Mouse (Mus musculus): ENCODE measurements around the gene C2cd5. TPM values are rescaled to one million over a fixed set of nuclear protein-coding genes. Genes with fewer than 3 reads are reported as not detected.
A peak's percentile ranks its signal among the peaks of the same experiment; 100 is the strongest.

Gene C2cd5
- polyA plus RNA-seq, 1 experiment from 2014 or later: 51.4 TPM

- 93% methylated on average over 7 of the region's 7 CpGs for WGBS
- Histone ChIP-seq H3K36me3 (replicated peaks) (no peaks in the 10 kb centered on the region), H3K27ac (no peak overlapping the region), H3K27me3 (replicated peaks) (no peaks in the 10 kb centered on the region), H3K9ac (no peak overlapping the region), H3K4me2 (no peak overlapping the region), H3K9me3 (no peaks in the 10 kb centered on the region), H3K4me3 (no peak overlapping the region), H3K4me1 (no peaks in the 10 kb centered on the region)
- no peak for ATAC-seq (replicated peaks)
These were observed 10.4 kb upstream of the C2cd5 start for GRCm38 (mm10) chr6:143110371-143110770.

- Histone ChIP-seq H3K4me1 (no peaks in the 10 kb centered on the region), H3K27ac (no peak overlapping the region), H3K9ac (no peak overlapping the region), H3K27me3 (replicated peaks) (no peaks in the 10 kb centered on the region), H3K4me3 (no peak overlapping the region), H3K36me3 (replicated peaks) (no peaks in the 10 kb centered on the region), H3K9me3 (no peaks in the 10 kb centered on the region), H3K4me2 (no peak overlapping the region)
- no peak for ATAC-seq (replicated peaks)
- 79% methylated on average over 16 of the region's 16 CpGs for WGBS
These were observed 9.8 kb upstream of the C2cd5 start for GRCm38 (mm10) chr6:143109622-143110218.

- ATAC-seq (replicated peaks): no peak
- no peak overlapping the region for H3K4me2 ChIP-seq
- H3K27ac ChIP-seq: no peak overlapping the region
- no peaks in the 10 kb centered on the region for H3K27me3 ChIP-seq (replicated peaks)
- no peak overlapping the region for H3K4me3 ChIP-seq
- no peaks in the 10 kb centered on the region for H3K4me1 ChIP-seq
- no peaks in the 10 kb centered on the region for H3K36me3 ChIP-seq (replicated peaks)
- H3K9me3 ChIP-seq: no peaks in the 10 kb centered on the region
- H3K9ac ChIP-seq: no peak overlapping the region
- 82% methylated on average over 13 of the region's 13 CpGs for WGBS
These were observed 8.1 kb upstream of the C2cd5 start for GRCm38 (mm10) chr6:143108031-143108430.

- Histone ChIP-seq H3K27ac (no peak overlapping the region), H3K36me3 (replicated peaks) (no peaks in the 10 kb centered on the region), H3K4me1 (no peaks in the 10 kb centered on the region), H3K4me2 (no peak overlapping the region), H3K9me3 (no peaks in the 10 kb centered on the region), H3K27me3 (replicated peaks) (no peaks in the 10 kb centered on the region), H3K4me3 (no peak overlapping the region), H3K9ac (no peak overlapping the region)
- no peak for ATAC-seq (replicated peaks)
- 94% methylated on average over 4 of the region's 4 CpGs for WGBS
These were observed 7.7 kb upstream of the C2cd5 start for GRCm38 (mm10) chr6:143107611-143108010.

- WGBS: 82% methylated on average over 3 of the region's 3 CpGs
These were observed 5.8 kb upstream of the C2cd5 start for GRCm38 (mm10) chr6:143105766-143106165.

GRCm38 (mm10) chr6:143103981-143104680, 4.2 kb upstream of the C2cd5 start:
- Histone ChIP-seq H3K4me3 (no peak overlapping the region), H3K36me3 (replicated peaks) (no peaks in the 10 kb centered on the region), H3K9ac (no peak overlapping the region), H3K27me3 (replicated peaks) (no peaks in the 10 kb centered on the region), H3K27ac (no peak overlapping the region), H3K4me2 (no peak overlapping the region), H3K9me3 (no peaks in the 10 kb centered on the region), H3K4me1 (no peaks in the 10 kb centered on the region)
- WGBS: 66% methylated on average over 7 of the region's 7 CpGs
- ATAC-seq (replicated peaks): no peak

More at GRCm38 (mm10) chr6:143105766-143106165, 5.8 kb upstream of the C2cd5 start:
- ATAC-seq (replicated peaks): no peak
- H3K27me3 ChIP-seq (replicated peaks): no peaks in the 10 kb centered on the region
- no peaks in the 10 kb centered on the region for H3K9me3 ChIP-seq
- H3K4me3 ChIP-seq: no peak overlapping the region
- H3K9ac ChIP-seq: no peak overlapping the region
- H3K4me1 ChIP-seq: no peaks in the 10 kb centered on the region
- H3K27ac ChIP-seq: no peak overlapping the region
- H3K36me3 ChIP-seq (replicated peaks): no peaks in the 10 kb centered on the region
- H3K4me2 ChIP-seq: no peak overlapping the region

GRCm38 (mm10) chr6:143100478-143101115, 656 bp upstream of the C2cd5 start:
- H3K9ac ChIP-seq: peak overlapping the region; percentile 89
- ATAC-seq (replicated peaks): no peak
- H3K4me3 ChIP-seq: peak overlapping the region; percentile 90
- peak overlapping the region; percentile 75 for H3K4me2 ChIP-seq
- H3K27ac ChIP-seq: peak overlapping the region; percentile 99
- H3K27me3 ChIP-seq (replicated peaks): no peaks in the 10 kb centered on the region
- peaks cover 18% of the 10 kb centered on the region for H3K4me1 ChIP-seq
- WGBS: 56% methylated on average over 8 of the region's 8 CpGs
- H3K9me3 ChIP-seq: no peaks in the 10 kb centered on the region
- H3K36me3 ChIP-seq (replicated peaks): no peaks in the 10 kb centered on the region

- Histone ChIP-seq H3K4me1 (peaks cover 28% of the 10 kb centered on the region), H3K36me3 (replicated peaks) (no peaks in the 10 kb centered on the region), H3K9ac (peak overlapping the region; percentile 89), H3K27ac (peak overlapping the region; percentile 99), H3K27me3 (replicated peaks) (no peaks in the 10 kb centered on the region), H3K4me2 (peak overlapping the region; percentile 75), H3K4me3 (peak overlapping the region; percentile 90), H3K9me3 (no peaks in the 10 kb centered on the region)
- under 1% methylated on average over 32 of the region's 32 CpGs for WGBS
- peak; percentile 82 for ATAC-seq (replicated peaks)
These were observed 660 bp downstream of the C2cd5 start for GRCm38 (mm10) chr6:143099281-143099680.

- Histone ChIP-seq H3K4me2 (no peak overlapping the region), H3K27ac (peak overlapping the region; percentile 10; the same call in 1 of the 2 replicates), H3K9me3 (no peaks in the 10 kb centered on the region), H3K4me3 (no peak overlapping the region), H3K36me3 (replicated peaks) (peaks cover 8% of the 10 kb centered on the region; the same call in 1 of the 2 replicates), H3K4me1 (peaks cover 28% of the 10 kb centered on the region), H3K27me3 (replicated peaks) (no peaks in the 10 kb centered on the region), H3K9ac (no peak overlapping the region)
- 45% methylated on average over 11 of the region's 11 CpGs for WGBS
- ATAC-seq (replicated peaks): no peak
These were observed 4.8 kb downstream of the C2cd5 start for GRCm38 (mm10) chr6:143095126-143095525.

- no peak overlapping the region for H3K4me3 ChIP-seq
- H3K27ac ChIP-seq: no peak overlapping the region
- H3K4me2 ChIP-seq: no peak overlapping the region
- ATAC-seq (replicated peaks): no peak
- H3K36me3 ChIP-seq (replicated peaks): peaks cover 15% of the 10 kb centered on the region; the same call in 1 of the 2 replicates
- no peak overlapping the region for H3K9ac ChIP-seq
- 96% methylated on average over 4 of the region's 4 CpGs for WGBS
- H3K9me3 ChIP-seq: no peaks in the 10 kb centered on the region
- H3K4me1 ChIP-seq: peaks cover 18% of the 10 kb centered on the region
- H3K27me3 ChIP-seq (replicated peaks): no peaks in the 10 kb centered on the region
These were observed 7.1 kb downstream of the C2cd5 start for GRCm38 (mm10) chr6:143092856-143093255.

GRCm38 (mm10) chr6:143091076-143091475, 8.9 kb downstream of the C2cd5 start:
- no peaks in the 10 kb centered on the region for H3K27me3 ChIP-seq (replicated peaks)
- no peaks in the 10 kb centered on the region for H3K9me3 ChIP-seq
- H3K4me3 ChIP-seq: no peak overlapping the region
- H3K9ac ChIP-seq: no peak overlapping the region
- no peak for ATAC-seq (replicated peaks)
- peaks cover 31% of the 10 kb centered on the region for H3K36me3 ChIP-seq (replicated peaks)
- WGBS: 99% methylated on average over 6 of the region's 6 CpGs
- H3K4me1 ChIP-seq: peaks cover 12% of the 10 kb centered on the region
- no peak overlapping the region for H3K27ac ChIP-seq
- no peak overlapping the region for H3K4me2 ChIP-seq

- Histone ChIP-seq H3K4me3 (no peak overlapping the region), H3K4me2 (no peak overlapping the region), H3K27me3 (replicated peaks) (no peaks in the 10 kb centered on the region), H3K9ac (no peak overlapping the region), H3K4me1 (no peaks in the 10 kb centered on the region), H3K36me3 (replicated peaks) (peaks cover 50% of the 10 kb centered on the region), H3K9me3 (no peaks in the 10 kb centered on the region), H3K27ac (no peak overlapping the region)
- 91% methylated on average over 4 of the region's 4 CpGs for WGBS
- no peak for ATAC-seq (replicated peaks)
These were observed 12.6 kb downstream of the C2cd5 start for GRCm38 (mm10) chr6:143087332-143087731.
